Mouse (Mus musculus) neural tube, embryonic 13.5 days (tissue): ENCODE data around the gene Prickle3. TPM values are rescaled to one million over a fixed set of nuclear protein-coding genes. Genes with fewer than 3 reads are reported as not detected.

Source experiments
- ATAC-seq: fragments of 200-750 bp; cut with Nextera tagmentation; 2 replicates; pipeline ENCODE4 v1.8.0; 2017; ENCODE audit warnings: low read depth, mild to moderate bottlenecking, moderate TSS enrichment, moderate library complexity
- H3K27ac ChIP-seq: fragments of 300-500 bp; sonication (generic); replicated peaks from 2 replicates; pipeline ENCODE4 v1.5.1; 2015; ENCODE audit warnings: moderate library complexity, mild to moderate bottlenecking, inconsistent platforms
- H3K27me3 ChIP-seq: fragments of 300-500 bp; sonication (generic); 2 replicates; pipeline ENCODE4 v1.6.1; 2015; ENCODE audit warnings: mild to moderate bottlenecking, inconsistent platforms
- H3K36me3 ChIP-seq: fragments of 300-500 bp; sonication (generic); 2 replicates; pipeline ENCODE4 v1.6.1; 2015; ENCODE audit warnings: mild to moderate bottlenecking, inconsistent platforms
- H3K4me1 ChIP-seq: fragments of 300-500 bp; sonication (generic); replicated peaks from 2 replicates; pipeline ENCODE4 v1.6.1; 2015; ENCODE audit warnings: inconsistent platforms
- H3K4me2 ChIP-seq: fragments of 300-500 bp; sonication (generic); 2 replicates; pipeline ENCODE4 v1.6.1; 2015; ENCODE audit warnings: inconsistent platforms, mild to moderate bottlenecking, moderate library complexity
- H3K4me3 ChIP-seq: fragments of 300-500 bp; sonication (generic); 2 replicates; pipeline ENCODE4 v1.5.1; 2015; ENCODE audit warnings: mild to moderate bottlenecking, inconsistent platforms
- H3K9ac ChIP-seq: fragments of 300-500 bp; sonication (generic); 2 replicates; pipeline ENCODE4 v1.6.1; 2015; ENCODE audit warnings: moderate library complexity, mild to moderate bottlenecking, inconsistent platforms
- H3K9me3 ChIP-seq: fragments of 300-500 bp; sonication (generic); 2 replicates; pipeline ENCODE4 v1.6.1; 2016; ENCODE audit warnings: inconsistent platforms
- WGBS: fragments of 180-500 bp; shearing (Covaris S2); methylation state at CpG from one replicate; pipeline ENCODE4 v1.1.7; 2015; 5-methylcytosine and 5-hydroxymethylcytosine counted together
- polyA plus RNA-seq: library from polyadenylated mRNA; unstranded; fragments of >200 nt; fragmentation: Nextera tagmentation; extraction: Ambion mirVana; gene quantifications from 2 replicates; pipeline ENCODE4 v1.2.1, GENCODE M21; 2015

Prickle3 gene
- polyA plus RNA-seq, 1 experiment from 2014 or later: 1.9 TPM

DNA sequence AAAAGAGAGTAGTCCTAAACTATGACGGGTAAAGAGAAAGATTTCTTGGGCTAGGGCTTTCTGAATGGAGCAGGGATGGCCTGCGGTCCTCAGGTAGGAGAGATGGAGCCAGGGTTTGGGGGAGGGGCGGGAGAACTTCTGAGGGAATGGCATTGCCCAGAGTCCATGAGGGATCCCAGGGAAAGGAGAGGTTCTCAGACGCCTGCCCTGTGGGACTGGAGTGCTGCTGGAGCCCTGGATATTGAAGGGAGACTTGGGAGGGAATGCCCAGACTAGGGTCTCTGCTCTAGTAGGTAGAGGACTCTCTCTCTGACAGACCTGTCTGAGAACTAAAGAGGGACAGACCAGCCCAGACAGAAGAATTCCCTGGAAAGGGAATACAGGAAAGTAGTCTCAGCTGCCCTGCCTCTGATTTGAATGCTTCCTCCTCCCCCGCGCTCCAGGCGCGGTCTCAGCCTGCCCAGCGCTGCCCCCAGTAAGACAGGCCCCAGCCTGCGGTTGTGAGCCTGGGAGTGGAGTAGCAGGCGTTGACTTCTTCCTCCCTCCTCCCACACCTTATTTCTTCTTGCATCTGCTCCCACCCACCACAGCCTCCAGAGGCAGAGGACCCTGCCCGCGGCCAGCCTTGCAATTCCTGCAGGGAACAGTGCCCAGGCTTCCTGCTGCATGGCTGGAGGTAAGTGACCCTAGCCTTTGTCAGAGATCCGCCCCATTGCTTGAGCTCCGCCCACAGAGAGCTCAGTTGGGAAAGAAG lies 1.1 kb downstream of the Prickle3 start:
- no peak for ATAC-seq

GRCm38 (mm10) chrX:7658785-7659589 lies 1.9 kb downstream of the Prickle3 start:
- WGBS: 50% methylated on average over 11 of the region's 11 CpGs
- Histone ChIP-seq H3K4me2 (no peak overlapping the region), H3K36me3 (no peaks in the 10 kb centered on the region), H3K27me3 (no peaks in the 10 kb centered on the region), H3K9me3 (no peaks in the 10 kb centered on the region), H3K4me3 (no peak overlapping the region), H3K4me1 (peaks cover 5% of the 10 kb centered on the region; the same call in 1 of the 2 replicates), H3K9ac (no peak overlapping the region), H3K27ac (no peak overlapping the region)
- no peak for ATAC-seq

More for the DNA sequence above, 1.1 kb downstream of the Prickle3 start:
- Histone ChIP-seq H3K4me1 (peaks cover 5% of the 10 kb centered on the region; the same call in 1 of the 2 replicates), H3K27me3 (no peaks in the 10 kb centered on the region), H3K9me3 (no peaks in the 10 kb centered on the region), H3K4me3 (0 out of 2 replicates have a peak overlapping the region, but pooled peaks have one; percentile 29), H3K4me2 (peak overlapping the region; percentile 48), H3K9ac (no peak overlapping the region), H3K27ac (no peak overlapping the region; the same call in 1 of the 2 replicates), H3K36me3 (no peaks in the 10 kb centered on the region; the same call in 1 of the 2 replicates)
- 18% methylated on average over 14 of the region's 15 CpGs for WGBS

DNA sequence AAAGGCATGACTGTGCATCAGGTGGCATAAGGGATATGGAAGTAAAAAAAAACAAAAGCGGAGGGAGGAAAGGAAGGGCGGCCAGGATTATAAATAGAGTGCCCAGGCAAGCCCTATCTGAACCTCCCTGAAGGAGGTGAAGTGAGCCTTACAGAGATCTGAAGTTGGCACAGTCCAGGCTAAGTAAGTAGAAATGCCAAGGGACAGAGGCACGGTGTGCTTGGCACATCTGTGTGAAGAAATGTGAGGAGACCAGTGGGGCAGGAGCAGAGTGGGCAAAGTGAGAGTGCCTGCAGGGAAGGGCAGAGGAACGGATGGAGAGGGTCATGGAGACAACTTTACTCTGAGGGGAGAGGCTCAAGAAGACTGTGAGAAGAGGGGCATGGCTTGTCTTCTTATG lies 4.0 kb downstream of the Prickle3 start:
- no peak overlapping the region for H3K27ac ChIP-seq
- ATAC-seq: no peak
- H3K36me3 ChIP-seq: no peaks in the 10 kb centered on the region
- H3K9me3 ChIP-seq: no peaks in the 10 kb centered on the region
- WGBS: 84% methylated on average over 4 of the region's 4 CpGs
- no peak overlapping the region for H3K4me2 ChIP-seq
- peaks cover 5% of the 10 kb centered on the region; the same call in 1 of the 2 replicates for H3K4me1 ChIP-seq
- H3K9ac ChIP-seq: no peak overlapping the region
- no peak overlapping the region for H3K4me3 ChIP-seq
- no peaks in the 10 kb centered on the region for H3K27me3 ChIP-seq

DNA sequence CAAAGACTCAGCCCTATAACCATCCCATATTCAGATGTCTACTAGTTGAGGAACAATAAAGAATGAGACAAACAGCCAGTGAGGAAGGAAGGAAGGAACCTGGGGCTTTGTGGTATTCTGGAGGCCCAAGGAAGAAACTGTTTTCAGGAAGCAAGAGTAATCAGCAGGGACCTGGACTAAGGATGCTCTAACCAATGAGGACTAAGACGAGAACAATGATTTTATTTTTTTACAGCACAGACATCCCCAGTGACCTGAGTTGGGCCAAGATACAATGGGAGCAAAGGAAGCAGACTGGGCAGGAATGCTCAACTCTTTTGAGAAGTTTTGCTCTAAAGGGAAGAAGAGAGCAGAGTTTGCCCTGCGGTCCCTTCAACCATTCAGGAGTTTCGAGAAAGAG lies 5.9 kb downstream of the Prickle3 start:
- no peak for ATAC-seq
- no peaks in the 10 kb centered on the region for H3K36me3 ChIP-seq
- H3K4me2 ChIP-seq: no peak overlapping the region
- H3K9ac ChIP-seq: no peak overlapping the region
- H3K27me3 ChIP-seq: no peaks in the 10 kb centered on the region
- WGBS: 50% methylated on average over 3 of the region's 3 CpGs
- peaks cover 5% of the 10 kb centered on the region; the same call in 1 of the 2 replicates for H3K4me1 ChIP-seq
- H3K4me3 ChIP-seq: no peak overlapping the region
- H3K27ac ChIP-seq: no peak overlapping the region
- no peaks in the 10 kb centered on the region for H3K9me3 ChIP-seq

- WGBS: 94% methylated on average over 11 of the region's 11 CpGs
- H3K4me2 ChIP-seq: no peak overlapping the region
- no peak for ATAC-seq
These were observed 7.7 kb downstream of the Prickle3 start for GRCm38 (mm10) chrX:7664791-7665190.

DNA sequence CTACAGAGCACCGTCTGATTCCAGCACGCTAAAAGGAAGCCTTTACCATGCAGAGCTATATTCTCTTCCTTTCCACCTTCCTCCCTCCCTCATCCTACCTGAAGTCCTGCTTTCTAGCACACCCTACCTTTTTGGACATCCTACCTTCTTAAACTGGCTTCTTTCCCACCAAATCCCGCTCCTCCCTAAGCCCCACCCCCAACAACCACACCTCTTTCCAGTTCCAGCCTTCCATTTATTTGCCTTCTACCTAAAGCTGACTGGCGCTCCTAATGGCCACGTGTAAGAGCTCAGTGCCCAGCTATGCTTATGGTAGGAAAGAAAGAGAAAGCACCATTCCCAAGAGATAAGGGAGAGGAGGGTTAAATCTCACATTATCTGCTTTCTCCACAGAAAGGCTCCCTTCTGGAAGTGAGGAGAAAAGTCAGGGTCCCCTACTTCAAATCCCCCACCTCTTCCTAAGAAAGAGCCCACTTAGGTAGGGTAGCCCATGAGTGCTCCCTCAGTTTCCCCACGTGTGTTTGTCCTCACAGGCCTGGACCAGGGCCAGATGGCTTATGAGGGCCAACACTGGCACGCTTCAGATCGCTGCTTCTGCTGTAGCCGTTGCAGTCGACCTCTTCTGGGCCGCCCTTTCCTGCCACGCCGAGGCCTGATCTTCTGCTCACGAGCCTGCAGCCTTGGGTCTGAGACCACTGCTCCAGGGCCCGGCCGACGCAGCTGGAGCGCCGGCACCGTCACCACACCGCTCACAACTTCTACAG lies 8.9 kb downstream of the Prickle3 start:
- Histone ChIP-seq H3K9me3 (no peaks in the 10 kb centered on the region), H3K4me3 (no peak overlapping the region), H3K9ac (no peak overlapping the region), H3K4me2 (no peak overlapping the region), H3K27me3 (no peaks in the 10 kb centered on the region), H3K27ac (no peak overlapping the region), H3K4me1 (peaks cover 5% of the 10 kb centered on the region; the same call in 1 of the 2 replicates), H3K36me3 (no peaks in the 10 kb centered on the region)
- 76% methylated on average over 21 of the region's 21 CpGs for WGBS
- no peak for ATAC-seq

More at GRCm38 (mm10) chrX:7664791-7665190, 7.7 kb downstream of the Prickle3 start:
- Histone ChIP-seq H3K27me3 (no peaks in the 10 kb centered on the region), H3K36me3 (no peaks in the 10 kb centered on the region), H3K9ac (no peak overlapping the region), H3K4me1 (no peaks in the 10 kb centered on the region), H3K27ac (no peak overlapping the region), H3K4me3 (no peak overlapping the region), H3K9me3 (no peaks in the 10 kb centered on the region)

GRCm38 (mm10) chrX:7670390-7670881 lies 13.4 kb downstream of the Prickle3 start:
- peak overlapping the region; percentile 37 for H3K4me3 ChIP-seq
- H3K4me1 ChIP-seq: peaks cover 5% of the 10 kb centered on the region; the same call in 1 of the 2 replicates
- H3K4me2 ChIP-seq: peak overlapping the region; percentile 52
- H3K27ac ChIP-seq: no peak overlapping the region
- H3K36me3 ChIP-seq: no peaks in the 10 kb centered on the region
- H3K27me3 ChIP-seq: no peaks in the 10 kb centered on the region
- ATAC-seq: peak; percentile 68
- H3K9me3 ChIP-seq: no peaks in the 10 kb centered on the region
- 24% methylated on average over 19 of the region's 19 CpGs for WGBS
- H3K9ac ChIP-seq: peak overlapping the region; percentile 55

GRCm38 (mm10) chrX:7670921-7671623 lies 14.0 kb downstream of the Prickle3 start, which contains the start of gene Plp2:
Plp2 (minus strand) TSS chrX:7671390.
- peak; percentile 48 for ATAC-seq
- no peak within 1 kb of the TSS for H3K27ac ChIP-seq
- 19% methylated on average over 36 of the region's 36 CpGs for WGBS
- peak within 1 kb of the TSS; percentile 37 for H3K4me3 ChIP-seq
- peak within 1 kb of the TSS; percentile 52 for H3K4me2 ChIP-seq
- H3K27me3 ChIP-seq: no peaks in the 10 kb centered on the region
- no peaks in the 10 kb centered on the region for H3K9me3 ChIP-seq
- peak within 1 kb of the TSS; percentile 55 for H3K9ac ChIP-seq
- H3K36me3 ChIP-seq: no peaks in the 10 kb centered on the region
- H3K4me1 ChIP-seq: peaks cover 5% of the 10 kb centered on the region; the same call in 1 of the 2 replicates

DNA sequence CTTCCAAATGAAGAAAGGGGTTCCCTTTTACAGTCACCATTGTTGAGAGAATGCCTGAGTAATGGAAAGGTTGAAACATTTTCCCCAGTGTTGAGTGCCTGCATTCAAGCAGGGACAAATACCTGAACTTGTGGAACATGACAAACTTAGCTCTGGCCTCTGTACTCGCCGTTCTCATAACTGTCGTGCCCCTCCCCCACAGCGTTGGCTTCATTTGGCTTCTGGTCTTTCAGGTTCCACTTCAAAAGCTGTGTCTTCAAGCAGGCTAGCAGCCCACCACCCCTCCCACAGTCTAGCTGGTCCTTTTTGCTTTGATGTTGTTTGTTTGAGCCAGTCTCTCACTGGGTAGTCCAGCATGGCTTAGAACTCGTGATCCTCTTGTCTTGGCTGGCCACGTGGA lies 15.7 kb downstream of the Prickle3 start:
- Histone ChIP-seq H3K36me3 (no peaks in the 10 kb centered on the region), H3K27ac (no peak overlapping the region), H3K9ac (no peak overlapping the region), H3K27me3 (no peaks in the 10 kb centered on the region), H3K4me3 (no peak overlapping the region), H3K4me2 (no peak overlapping the region), H3K9me3 (no peaks in the 10 kb centered on the region), H3K4me1 (peaks cover 5% of the 10 kb centered on the region; the same call in 1 of the 2 replicates)
- no peak for ATAC-seq
- WGBS: 46% methylated on average over 6 of the region's 6 CpGs

DNA sequence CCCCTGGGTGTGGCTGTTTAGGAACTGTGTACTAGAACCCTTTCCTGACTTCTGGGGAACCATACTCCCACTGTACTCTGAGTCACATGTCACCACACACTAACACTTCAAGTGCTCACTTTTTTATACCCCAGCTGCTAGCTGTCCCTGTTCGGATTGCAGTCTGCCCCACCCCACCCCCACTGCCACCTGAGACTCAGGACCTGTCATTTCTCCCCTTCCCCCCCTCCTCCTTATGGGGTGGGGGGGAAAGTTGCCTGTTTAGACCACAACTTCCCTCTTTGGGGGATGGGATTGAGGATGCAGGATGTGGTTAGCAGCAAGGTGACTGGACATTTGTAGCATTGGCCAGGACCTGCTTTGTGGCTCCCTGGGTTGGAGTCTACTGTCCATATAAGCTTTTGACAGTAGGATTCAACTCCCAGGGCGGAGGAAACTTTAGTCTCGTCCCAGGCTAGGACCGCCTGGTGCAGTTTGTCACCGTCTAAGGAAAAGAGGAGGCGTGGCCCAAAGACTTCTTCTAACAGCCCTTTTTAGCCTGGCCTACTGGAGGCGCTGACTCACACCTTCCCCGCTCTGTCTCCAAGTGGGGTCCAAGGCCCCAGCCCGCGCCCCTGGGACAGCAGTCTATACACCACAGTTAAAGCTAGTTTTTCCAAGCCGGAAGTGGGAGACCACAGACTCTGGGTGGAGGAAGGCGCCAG lies 16.7 kb downstream of the Prickle3 start:
- whole genome bisulfite sequencing: 31% methylated on average over 12 of the region's 12 CpGs
- H3K4me2 ChIP-seq: peak overlapping the region; percentile 47; the same call in 1 of the 2 replicates
- no peak overlapping the region for H3K4me3 ChIP-seq
- ATAC-seq: no peak
- H3K36me3 ChIP-seq: no peaks in the 10 kb centered on the region
- H3K4me1 ChIP-seq: peaks cover 5% of the 10 kb centered on the region; the same call in 1 of the 2 replicates
- no peak overlapping the region for H3K9ac ChIP-seq
- H3K27ac ChIP-seq: no peak overlapping the region
- no peaks in the 10 kb centered on the region for H3K27me3 ChIP-seq
- no peaks in the 10 kb centered on the region for H3K9me3 ChIP-seq
